Mouse (Mus musculus) limb, embryonic 12.5 days (tissue): ENCODE measurements around the gene Kcnj15. TPM values are rescaled to one million over a fixed set of nuclear protein-coding genes. Genes with fewer than 3 reads are reported as not detected.

ENCODE experiments used
- ATAC-seq: fragments of 200-750 bp; cut with Nextera tagmentation; 2 replicates; pipeline ENCODE4 v1.8.0; 2017; ENCODE audit warnings: low read depth, moderate TSS enrichment; ENCODE audit not compliant: insufficient number of reproducible peaks, insufficient read depth, low FRiP score, low TSS enrichment
- H3K27ac ChIP-seq: fragments of 300-500 bp; sonication (generic); 2 replicates; pipeline ENCODE4 v1.5.1; 2016; ENCODE audit warnings: mild to moderate bottlenecking, moderate library complexity
- H3K27me3 ChIP-seq: fragments of 300-500 bp; sonication (generic); 2 replicates; pipeline ENCODE4 v1.6.1; 2016; ENCODE audit warnings: mild to moderate bottlenecking, moderate library complexity
- H3K36me3 ChIP-seq: fragments of 300-500 bp; sonication (generic); 2 replicates; pipeline ENCODE4 v1.6.1; 2016; ENCODE audit warnings: mild to moderate bottlenecking, moderate library complexity
- H3K4me1 ChIP-seq: fragments of 300-500 bp; sonication (generic); replicated peaks from 2 replicates; pipeline ENCODE4 v1.6.1; 2016
- H3K4me2 ChIP-seq: fragments of 300-500 bp; sonication (generic); 2 replicates; pipeline ENCODE4 v1.6.1; 2016; ENCODE audit warnings: mild to moderate bottlenecking, moderate library complexity
- H3K4me3 ChIP-seq: fragments of 300-500 bp; sonication (generic); replicated peaks from 2 replicates; pipeline ENCODE4 v1.5.1; 2016; ENCODE audit warnings: mild to moderate bottlenecking
- H3K9ac ChIP-seq: fragments of 300-500 bp; sonication (generic); replicated peaks from 2 replicates; pipeline ENCODE4 v1.6.1; 2016; ENCODE audit warnings: mild to moderate bottlenecking, moderate library complexity
- H3K9me3 ChIP-seq: fragments of 300-500 bp; sonication (generic); 2 replicates; pipeline ENCODE4 v1.6.1; 2016; ENCODE audit warnings: mild to moderate bottlenecking, moderate library complexity
- WGBS: fragments of 180-500 bp; shearing (Covaris S2); methylation state at CpG from one replicate; pipeline ENCODE4 v1.1.7; 2016; 5-methylcytosine and 5-hydroxymethylcytosine counted together
- polyA plus RNA-seq: library from polyadenylated mRNA; unstranded; fragments of >200 nt; fragmentation: Nextera tagmentation; extraction: Ambion mirVana; gene quantifications from 2 replicates; pipeline ENCODE4 v1.2.1, GENCODE M21; 2016

Kcnj15 gene
- polyA plus RNA-seq, 1 experiment from 2014 or later = 0.53 TPM

GRCm38 (mm10) chr16:95223435-95223834 lies 33.9 kb upstream of the Kcnj15 start:
- Histone ChIP-seq H3K9me3 (no peaks in the 10 kb centered on the region), H3K27me3 (no peaks in the 10 kb centered on the region), H3K36me3 (no peaks in the 10 kb centered on the region), H3K4me2 (no peak overlapping the region), H3K4me1 (no peaks in the 10 kb centered on the region), H3K4me3 (no peak overlapping the region), H3K27ac (no peak overlapping the region), H3K9ac (no peak overlapping the region)
- ATAC-seq = no peak
- 88% methylated on average over 8 of the region's 8 CpGs for WGBS

GRCm38 (mm10) chr16:95225285-95225684 lies 32.1 kb upstream of the Kcnj15 start:
- 85% methylated on average over 7 of the region's 7 CpGs for WGBS
- H3K9ac ChIP-seq = no peak overlapping the region
- H3K36me3 ChIP-seq = no peaks in the 10 kb centered on the region
- H3K9me3 ChIP-seq = no peaks in the 10 kb centered on the region
- H3K27me3 ChIP-seq = no peaks in the 10 kb centered on the region
- ATAC-seq = no peak
- no peaks in the 10 kb centered on the region for H3K4me1 ChIP-seq
- H3K4me2 ChIP-seq = no peak overlapping the region
- H3K4me3 ChIP-seq = no peak overlapping the region
- H3K27ac ChIP-seq = no peak overlapping the region

GRCm38 (mm10) chr16:95231768-95232167 lies 25.6 kb upstream of the Kcnj15 start:
- Histone ChIP-seq H3K4me2 (no peak overlapping the region), H3K9me3 (no peaks in the 10 kb centered on the region), H3K36me3 (no peaks in the 10 kb centered on the region), H3K27me3 (no peaks in the 10 kb centered on the region), H3K4me3 (no peak overlapping the region), H3K4me1 (no peaks in the 10 kb centered on the region), H3K27ac (no peak overlapping the region), H3K9ac (no peak overlapping the region)
- 78% methylated on average over 4 of the region's 4 CpGs for WGBS
- no peak for ATAC-seq

GRCm38 (mm10) chr16:95234891-95235548 lies 22.3 kb upstream of the Kcnj15 start:
- Histone ChIP-seq H3K4me2 (no peak overlapping the region), H3K36me3 (no peaks in the 10 kb centered on the region), H3K4me1 (no peaks in the 10 kb centered on the region; the same call in 1 of the 2 replicates), H3K9me3 (no peaks in the 10 kb centered on the region), H3K9ac (no peak overlapping the region), H3K4me3 (no peak overlapping the region), H3K27ac (no peak overlapping the region), H3K27me3 (no peaks in the 10 kb centered on the region)
- 79% methylated on average over 2 of the region's 2 CpGs for WGBS
- ATAC-seq = no peak

GRCm38 (mm10) chr16:95239209-95239925 lies 18.0 kb upstream of the Kcnj15 start:
- WGBS = 72% methylated on average over 7 of the region's 7 CpGs
- H3K27me3 ChIP-seq = no peaks in the 10 kb centered on the region
- no peak overlapping the region for H3K4me3 ChIP-seq
- no peak overlapping the region for H3K27ac ChIP-seq
- no peaks in the 10 kb centered on the region for H3K9me3 ChIP-seq
- ATAC-seq = no peak
- H3K4me1 ChIP-seq = no peaks in the 10 kb centered on the region; the same call in 1 of the 2 replicates
- no peaks in the 10 kb centered on the region for H3K36me3 ChIP-seq
- H3K9ac ChIP-seq = no peak overlapping the region
- no peak overlapping the region for H3K4me2 ChIP-seq

GRCm38 (mm10) chr16:95240688-95241087 lies 16.7 kb upstream of the Kcnj15 start:
- no peaks in the 10 kb centered on the region for H3K27me3 ChIP-seq
- no peaks in the 10 kb centered on the region; the same call in 1 of the 2 replicates for H3K4me1 ChIP-seq
- no peak overlapping the region for H3K9ac ChIP-seq
- no peaks in the 10 kb centered on the region for H3K36me3 ChIP-seq
- no peak for ATAC-seq
- no peak overlapping the region for H3K4me3 ChIP-seq
- WGBS = 52% methylated on average over 5 of the region's 5 CpGs
- no peak overlapping the region for H3K4me2 ChIP-seq
- no peaks in the 10 kb centered on the region for H3K9me3 ChIP-seq
- no peak overlapping the region for H3K27ac ChIP-seq

- no peak overlapping the region for H3K9ac ChIP-seq
- H3K27ac ChIP-seq = no peak overlapping the region
- no peak overlapping the region for H3K4me2 ChIP-seq
- H3K9me3 ChIP-seq = no peaks in the 10 kb centered on the region
- ATAC-seq = no peak
- H3K4me1 ChIP-seq = no peaks in the 10 kb centered on the region; the same call in 1 of the 2 replicates
- no peaks in the 10 kb centered on the region for H3K27me3 ChIP-seq
- WGBS = 76% methylated on average over 4 of the region's 4 CpGs
- H3K36me3 ChIP-seq = no peaks in the 10 kb centered on the region
- no peak overlapping the region for H3K4me3 ChIP-seq
Observed at GRCm38 (mm10) chr16:95241581-95241980, 15.8 kb upstream of the Kcnj15 start.

- no peak for ATAC-seq
- 86% methylated on average over 4 of the region's 4 CpGs for WGBS
- Histone ChIP-seq H3K27ac (no peak overlapping the region), H3K36me3 (no peaks in the 10 kb centered on the region), H3K27me3 (no peaks in the 10 kb centered on the region), H3K4me2 (no peak overlapping the region), H3K4me3 (no peak overlapping the region), H3K4me1 (no peaks in the 10 kb centered on the region; the same call in 1 of the 2 replicates), H3K9me3 (no peaks in the 10 kb centered on the region), H3K9ac (no peak overlapping the region)
Observed at GRCm38 (mm10) chr16:95242114-95242513, 15.2 kb upstream of the Kcnj15 start.

- H3K36me3 ChIP-seq = no peaks in the 10 kb centered on the region
- ATAC-seq = no peak
- 89% methylated on average over 1 of the region's 1 CpGs for WGBS
- no peak overlapping the region for H3K4me3 ChIP-seq
- H3K4me1 ChIP-seq = no peaks in the 10 kb centered on the region
- no peaks in the 10 kb centered on the region for H3K27me3 ChIP-seq
- no peaks in the 10 kb centered on the region for H3K9me3 ChIP-seq
- H3K9ac ChIP-seq = no peak overlapping the region
- H3K4me2 ChIP-seq = no peak overlapping the region
- H3K27ac ChIP-seq = no peak overlapping the region
Observed at GRCm38 (mm10) chr16:95243401-95243800, 14.0 kb upstream of the Kcnj15 start.

GRCm38 (mm10) chr16:95244626-95245303 lies 12.6 kb upstream of the Kcnj15 start:
- no peak overlapping the region for H3K9ac ChIP-seq

GRCm38 (mm10) chr16:95245499-95245898 lies 11.9 kb upstream of the Kcnj15 start:
- Histone ChIP-seq H3K36me3 (no peaks in the 10 kb centered on the region), H3K4me2 (no peak overlapping the region), H3K4me1 (no peaks in the 10 kb centered on the region), H3K27me3 (no peaks in the 10 kb centered on the region), H3K27ac (no peak overlapping the region), H3K9me3 (no peaks in the 10 kb centered on the region), H3K9ac (no peak overlapping the region), H3K4me3 (no peak overlapping the region)
- 85% methylated on average over 3 of the region's 3 CpGs for WGBS
- no peak for ATAC-seq

More at GRCm38 (mm10) chr16:95244626-95245303, 12.6 kb upstream of the Kcnj15 start:
- Histone ChIP-seq H3K36me3 (no peaks in the 10 kb centered on the region), H3K27ac (no peak overlapping the region), H3K4me1 (no peaks in the 10 kb centered on the region), H3K4me3 (no peak overlapping the region), H3K27me3 (no peaks in the 10 kb centered on the region), H3K9me3 (no peaks in the 10 kb centered on the region), H3K4me2 (no peak overlapping the region)
- ATAC-seq = no peak
- WGBS = 83% methylated on average over 12 of the region's 12 CpGs
